Mouse (Mus musculus) ZHBTc4 (cell line): ENCODE data around the gene Mrpl20.

Experiments
- DNase-seq: peaks from one replicate; pipeline ENCODE4 v3.0.0-alpha.2; 2011; ENCODE audit warnings: low read depth, low spot score

The Mrpl20 gene

DNA sequence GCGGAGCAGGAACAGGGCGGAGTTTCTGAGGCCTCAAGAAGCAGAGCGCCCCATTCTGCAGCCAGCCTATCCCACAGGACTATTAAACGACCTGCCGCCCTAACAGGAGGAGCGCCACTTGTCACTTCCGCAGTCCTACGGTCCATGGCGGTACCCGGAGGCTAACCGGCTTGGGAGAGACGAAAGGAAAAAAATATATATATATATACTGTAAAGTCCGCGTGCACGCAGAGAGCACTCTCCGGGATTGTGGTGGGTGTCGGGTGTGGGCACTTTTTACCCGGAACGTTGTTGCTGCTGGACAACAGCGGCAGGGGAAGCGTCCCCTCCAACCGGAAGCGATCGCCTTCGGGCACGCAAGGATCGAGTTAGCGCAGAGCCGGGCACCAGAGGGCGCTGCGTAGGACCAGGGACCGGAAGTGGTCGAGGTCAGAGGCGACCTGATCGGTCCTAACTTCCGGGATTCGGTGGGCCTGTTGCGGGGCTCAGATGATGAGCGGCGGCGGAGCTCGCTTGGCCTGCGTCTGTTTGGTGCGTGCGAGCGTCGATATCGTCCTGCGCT is 28.6 kb downstream of the Mrpl20 start, which contains the start of gene Aurkaip1:
Gene Aurkaip1 (plus strand): TSS at position 68 of the 562 bp plus-strand sequence.
- DNase-seq: peak; percentile 98

DNA sequence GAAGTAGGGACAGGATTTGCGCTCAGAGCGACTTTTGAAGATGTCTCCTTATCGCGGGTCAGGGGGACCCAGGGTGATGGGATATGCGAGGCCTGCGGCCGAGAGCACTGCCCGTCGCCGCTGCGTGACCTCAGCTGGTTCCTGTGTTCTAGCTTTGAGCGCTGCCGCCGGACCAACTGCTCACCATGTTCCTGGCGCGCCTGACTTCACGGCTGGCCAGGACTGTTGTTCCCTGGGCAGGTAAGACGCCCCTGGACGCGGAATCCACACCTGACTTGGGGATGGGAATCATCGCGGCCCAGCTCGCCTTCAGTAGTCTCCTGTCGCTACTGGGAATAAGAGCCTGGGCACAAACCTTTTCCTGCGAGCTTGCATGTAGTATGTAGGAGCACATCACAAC is 29.2 kb downstream of the Mrpl20 start:
- no peak for DNase-seq

DNA sequence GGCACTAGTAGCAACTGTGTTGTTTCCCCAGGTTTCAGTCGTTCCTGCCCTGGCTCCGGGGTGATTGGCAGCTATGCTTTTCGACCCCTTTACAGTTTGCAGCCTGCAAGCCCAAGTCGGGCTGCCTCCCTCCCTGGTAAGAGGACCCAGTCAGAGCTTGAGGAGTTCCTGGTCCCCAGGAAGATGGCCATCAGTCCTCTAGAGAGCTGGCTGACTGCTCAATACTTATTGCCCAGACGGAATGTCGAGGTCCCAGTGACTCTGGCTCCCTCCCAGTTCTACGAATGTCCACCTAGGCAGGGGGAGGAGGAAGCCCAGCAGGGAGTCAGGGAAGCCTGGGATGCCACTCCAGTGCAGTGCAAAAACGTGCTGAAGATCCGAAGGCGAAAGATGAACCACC is 29.6 kb downstream of the Mrpl20 start:
- no peak for DNase-seq

DNA sequence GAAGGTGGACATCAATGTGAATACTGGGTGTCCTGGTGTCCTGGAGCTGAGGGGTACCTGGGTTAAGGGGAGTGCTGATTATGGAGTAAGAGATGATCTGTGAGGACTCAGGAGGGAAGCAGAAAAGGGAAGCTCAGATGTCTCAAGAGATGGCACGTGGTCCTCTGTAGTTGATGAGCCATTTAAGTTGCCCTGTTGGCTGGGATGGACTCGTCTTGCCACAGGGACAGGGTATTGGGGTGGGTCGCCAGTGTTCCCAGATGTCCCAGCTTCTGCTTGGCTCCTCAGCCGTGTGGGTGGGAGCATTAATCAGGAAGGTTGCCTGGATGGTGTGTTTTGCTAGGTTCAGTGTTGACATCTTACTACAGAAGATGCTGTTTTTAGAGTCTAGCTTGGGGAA is 30.6 kb downstream of the Mrpl20 start:
- DNase-seq: no peak

DNA sequence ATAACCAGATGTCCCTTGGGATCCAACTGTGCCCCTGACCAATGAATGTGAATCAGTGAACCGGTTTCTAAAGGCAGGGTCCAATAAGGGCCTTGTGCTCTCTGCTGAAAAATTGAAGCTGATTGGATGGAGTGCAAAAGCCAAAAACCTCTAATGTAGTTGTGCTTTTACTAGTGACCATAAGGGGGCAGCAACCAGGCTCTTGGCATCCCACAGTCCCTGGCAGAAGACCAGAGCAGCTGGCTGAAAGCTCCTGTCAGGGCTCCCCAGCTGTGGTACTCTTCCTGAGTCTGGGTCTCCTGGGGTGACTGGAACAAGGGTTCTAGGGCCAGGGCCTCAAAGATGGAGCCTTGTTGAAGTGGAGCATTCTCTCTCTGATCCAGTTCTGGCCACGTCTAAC is 31.2 kb downstream of the Mrpl20 start:
- DNase-seq: peak; percentile 85

DNA sequence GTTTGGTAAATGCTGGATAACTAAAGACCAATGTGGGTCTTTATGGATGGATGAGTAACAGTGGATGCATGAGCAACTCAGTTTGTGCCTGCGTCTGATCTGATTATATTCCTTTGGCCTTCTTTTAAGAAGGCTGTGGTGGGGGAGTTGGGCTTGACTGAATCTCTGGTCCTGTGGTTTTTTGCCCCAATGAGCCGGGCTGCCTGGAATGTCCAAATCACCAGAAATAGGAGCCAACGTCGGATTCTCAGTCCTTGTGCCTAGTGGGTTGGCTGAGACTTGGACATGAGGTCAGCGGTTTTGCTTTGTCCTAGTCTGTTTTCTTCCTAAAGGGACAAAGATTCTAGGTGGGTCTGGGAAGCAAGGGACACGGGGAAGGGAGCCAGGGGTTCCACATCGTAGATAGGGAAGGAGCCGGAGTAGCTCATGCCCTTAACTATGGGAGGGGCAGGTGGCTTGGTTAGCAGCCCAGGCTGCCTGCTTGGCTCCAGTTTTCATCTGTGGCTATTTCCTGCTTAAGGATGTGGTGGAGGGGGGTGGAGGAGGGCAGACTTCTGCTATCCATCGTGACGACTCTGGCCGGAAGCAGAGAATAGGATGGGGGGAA is 34.8 kb downstream of the Mrpl20 start:
- DNase-seq: no peak

DNA sequence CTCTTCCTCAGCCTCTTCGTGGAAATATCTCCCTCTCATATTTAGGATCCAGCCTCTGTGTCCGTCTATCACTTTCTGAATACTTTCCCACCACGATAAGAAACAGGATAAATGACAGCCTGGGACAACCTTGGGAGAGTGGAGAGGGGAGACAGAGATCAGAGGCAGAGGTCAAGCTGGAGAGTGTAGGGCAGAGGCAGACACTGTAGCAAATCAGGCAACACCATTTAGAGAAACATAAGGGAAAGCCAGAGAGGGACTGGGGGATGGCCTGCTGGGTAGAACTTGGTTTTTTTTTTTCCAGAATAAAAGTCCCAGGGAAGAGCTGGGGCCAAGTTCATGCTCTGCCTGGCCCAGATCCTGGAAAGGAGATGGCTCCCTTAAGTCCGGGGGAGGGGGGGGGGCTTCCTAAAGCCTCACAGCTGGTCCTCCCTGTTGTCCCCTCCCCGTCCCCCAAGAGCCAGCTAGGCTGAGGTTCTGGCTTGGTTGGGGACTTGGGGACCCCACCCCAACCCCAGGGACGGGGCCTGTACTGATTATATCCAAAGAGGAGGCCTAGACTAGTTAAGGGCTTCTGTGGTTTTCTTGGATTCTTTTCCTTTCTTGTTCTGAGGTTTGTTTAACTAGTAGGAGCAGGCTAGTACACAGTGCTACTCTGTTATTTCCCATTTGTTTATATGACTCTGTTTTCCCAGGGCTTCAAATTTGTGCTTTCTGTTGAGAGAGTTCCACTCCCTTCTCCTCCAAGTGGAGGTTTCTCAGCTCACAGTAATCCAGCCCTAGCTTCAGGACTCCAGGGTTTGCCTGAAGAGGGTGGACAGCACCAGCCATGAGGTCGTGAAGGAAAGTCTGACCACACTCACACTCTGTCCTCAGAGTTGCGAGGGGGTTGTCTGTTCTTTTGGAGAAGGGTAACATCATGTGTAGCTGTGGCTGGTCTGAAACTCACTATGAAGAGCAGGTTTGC is 35.8 kb downstream of the Mrpl20 start:
- no peak for DNase-seq

DNA sequence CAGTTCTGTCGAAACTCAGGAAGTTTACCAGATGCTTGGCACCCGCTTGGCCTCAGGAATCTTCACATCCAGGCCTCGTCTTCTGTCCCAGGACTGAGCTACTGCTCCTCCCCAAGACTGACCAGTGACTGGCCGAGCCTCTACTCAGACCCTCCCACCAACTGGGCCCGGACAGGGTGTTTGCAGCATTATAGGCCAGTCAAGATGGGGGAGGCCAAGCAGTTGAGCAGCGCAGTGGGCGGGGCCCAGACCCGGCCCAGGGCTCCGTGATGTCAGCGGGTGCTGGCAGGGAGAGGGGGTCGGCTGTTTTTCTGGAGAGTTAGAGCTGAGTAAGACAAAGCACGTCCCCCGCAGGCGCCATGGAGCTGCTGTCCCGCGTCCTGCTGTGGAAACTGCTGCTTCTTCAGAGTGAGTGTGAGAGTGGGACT is 36.8 kb downstream of the Mrpl20 start, which contains the start of gene Mxra8:
Gene Mxra8 (plus strand): TSS at position 198 of the 428 bp plus-strand sequence.
- peak; percentile 77 for DNase-seq

DNA sequence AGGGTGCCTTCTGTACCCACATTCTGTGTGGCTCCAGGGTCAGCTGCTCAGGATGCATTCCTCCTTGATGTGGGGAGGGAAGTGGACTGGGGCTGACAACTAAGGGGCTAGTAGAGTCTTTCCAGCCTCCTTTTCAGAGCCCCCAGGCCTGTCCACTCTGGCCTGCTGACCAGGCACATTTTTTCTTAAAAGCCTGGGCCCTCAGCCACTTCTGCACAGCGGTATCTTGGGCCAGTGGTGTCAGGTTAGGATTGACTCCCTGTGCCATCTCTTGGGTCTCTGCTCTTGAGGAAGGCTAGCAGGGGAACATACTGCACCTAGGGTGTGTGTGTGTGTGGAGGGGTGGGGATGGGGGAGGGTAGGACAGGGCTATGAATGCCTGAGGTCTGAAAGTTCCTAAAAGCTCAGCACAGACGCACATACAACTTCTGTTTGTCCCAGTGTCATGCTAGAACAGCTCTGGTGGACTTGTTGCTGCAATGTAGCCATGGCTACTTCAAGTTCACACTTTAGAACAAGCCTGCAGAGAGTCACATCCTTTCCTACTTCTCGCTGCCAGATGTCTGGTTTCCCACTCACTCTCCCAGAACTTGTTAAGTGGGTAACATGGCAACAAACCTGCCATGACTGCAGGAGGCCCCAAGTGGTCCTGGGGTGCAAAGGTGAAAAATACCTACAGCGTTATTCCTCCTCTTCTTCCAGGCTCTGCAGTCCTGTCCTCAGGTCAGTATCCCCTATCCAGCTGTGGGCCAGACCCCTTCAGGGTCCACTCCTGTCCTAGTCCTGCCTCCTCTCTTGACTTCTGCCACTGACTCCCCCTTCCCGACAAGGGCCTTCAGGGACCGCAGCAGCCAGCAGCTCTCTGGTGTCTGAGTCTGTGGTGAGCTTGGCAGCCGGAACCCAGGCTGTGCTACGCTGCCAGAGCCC is 37.7 kb downstream of the Mrpl20 start:
- no peak for DNase-seq

DNA sequence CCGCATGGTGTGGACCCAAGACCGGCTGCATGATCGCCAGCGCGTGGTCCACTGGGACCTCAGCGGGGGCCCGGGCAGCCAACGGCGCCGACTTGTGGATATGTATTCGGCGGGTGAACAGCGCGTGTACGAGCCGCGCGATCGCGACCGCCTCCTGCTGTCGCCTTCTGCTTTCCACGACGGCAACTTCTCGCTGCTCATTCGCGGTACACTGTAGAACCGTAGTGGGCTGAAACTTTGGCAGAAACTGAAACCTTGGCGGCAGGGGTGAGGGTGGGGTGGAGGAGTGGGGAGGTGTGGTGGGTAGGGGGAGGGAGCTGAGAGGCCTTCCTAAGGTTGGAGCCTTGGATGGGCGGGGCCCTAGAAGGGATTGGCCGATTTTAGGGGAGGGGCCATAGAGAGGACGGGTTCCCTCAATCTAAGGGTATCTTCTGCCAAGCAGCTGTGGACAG is 38.4 kb downstream of the Mrpl20 start:
- DNase-seq: peak; percentile 93

DNA sequence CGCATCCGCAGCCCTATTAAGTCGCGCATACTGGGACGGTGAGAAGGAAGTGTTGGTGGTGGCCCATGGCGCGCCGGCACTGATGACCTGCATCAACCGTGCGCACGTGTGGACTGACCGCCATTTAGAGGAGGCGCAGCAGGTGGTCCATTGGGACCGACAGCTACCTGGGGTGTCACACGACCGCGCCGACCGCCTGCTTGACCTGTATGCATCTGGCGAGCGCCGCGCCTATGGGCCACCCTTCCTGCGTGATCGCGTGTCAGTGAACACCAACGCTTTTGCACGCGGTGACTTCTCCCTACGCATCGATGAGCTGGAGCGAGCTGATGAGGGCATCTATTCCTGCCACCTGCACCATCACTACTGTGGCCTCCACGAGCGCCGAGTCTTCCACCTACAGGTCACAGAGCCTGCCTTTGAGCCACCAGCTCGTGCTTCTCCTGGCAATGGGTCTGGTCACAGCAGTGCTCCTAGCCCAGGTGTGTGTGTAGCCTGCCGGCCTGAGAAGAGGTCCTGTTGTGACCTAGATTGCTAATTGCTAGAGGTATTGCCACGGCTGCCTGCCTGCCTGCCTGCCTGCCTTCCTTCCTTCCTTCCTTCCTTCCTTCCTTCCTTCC is 39.1 kb downstream of the Mrpl20 start:
- DNase-seq: peak; percentile 57

DNA sequence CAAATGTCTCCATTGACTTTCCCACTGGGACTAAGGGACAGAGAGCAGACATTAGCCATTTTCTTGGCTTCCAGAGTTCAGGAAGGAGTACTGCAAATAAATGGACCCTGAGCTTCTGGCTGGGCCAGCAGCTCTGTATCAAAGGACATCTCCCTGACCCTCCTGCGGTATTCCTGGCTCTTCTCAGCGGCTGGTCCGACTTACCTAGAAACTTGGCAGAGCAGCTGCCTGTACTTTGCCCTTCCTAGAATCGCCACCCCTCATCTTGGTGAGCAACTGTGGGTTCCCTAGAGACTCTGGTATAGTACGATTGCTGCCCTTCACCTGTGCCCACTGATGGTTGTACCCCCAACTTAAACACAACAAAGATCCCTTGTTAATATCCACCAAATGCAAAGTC is 40.6 kb downstream of the Mrpl20 start:
- DNase-seq: no peak

DNA sequence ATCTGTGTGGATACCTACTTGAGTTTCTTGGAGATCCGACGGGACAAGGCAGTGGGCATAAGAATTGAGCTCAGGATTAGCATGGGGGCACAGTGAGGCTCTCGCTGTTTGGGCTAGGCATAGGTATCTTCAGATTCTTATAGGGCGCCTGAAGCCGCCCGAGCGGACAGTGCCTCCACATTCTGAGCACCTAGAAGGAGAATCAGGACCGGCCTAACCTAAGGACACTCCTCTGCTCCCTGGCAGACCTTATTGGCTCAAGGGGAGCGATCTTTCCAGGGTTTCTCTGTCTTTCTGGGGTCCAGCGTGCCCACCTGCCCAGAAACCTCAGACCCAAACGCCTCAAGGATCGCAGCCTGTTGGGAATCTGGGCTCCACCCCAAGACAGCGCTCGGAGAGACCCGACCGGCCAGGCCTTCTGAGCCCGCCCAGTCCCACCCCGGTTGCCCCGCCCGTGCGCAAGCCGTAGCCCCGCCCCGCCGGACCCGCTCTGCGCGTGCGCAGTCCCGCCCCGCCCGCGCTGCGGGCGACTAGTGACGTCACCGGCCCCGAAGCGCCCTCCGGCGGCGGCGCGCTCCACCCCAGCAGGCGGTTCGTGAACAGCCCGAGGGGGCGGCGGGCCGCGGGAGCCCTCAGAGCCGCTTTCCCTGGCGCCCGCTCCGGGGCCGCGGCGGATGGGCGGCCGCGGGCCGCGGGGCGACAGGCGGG is 44.3 kb downstream of the Mrpl20 start, which contains the start of gene Dvl1:
Gene Dvl1 (plus strand): TSS at position 532 of the 708 bp plus-strand sequence.
- DNase-seq: peak; percentile 92

DNA sequence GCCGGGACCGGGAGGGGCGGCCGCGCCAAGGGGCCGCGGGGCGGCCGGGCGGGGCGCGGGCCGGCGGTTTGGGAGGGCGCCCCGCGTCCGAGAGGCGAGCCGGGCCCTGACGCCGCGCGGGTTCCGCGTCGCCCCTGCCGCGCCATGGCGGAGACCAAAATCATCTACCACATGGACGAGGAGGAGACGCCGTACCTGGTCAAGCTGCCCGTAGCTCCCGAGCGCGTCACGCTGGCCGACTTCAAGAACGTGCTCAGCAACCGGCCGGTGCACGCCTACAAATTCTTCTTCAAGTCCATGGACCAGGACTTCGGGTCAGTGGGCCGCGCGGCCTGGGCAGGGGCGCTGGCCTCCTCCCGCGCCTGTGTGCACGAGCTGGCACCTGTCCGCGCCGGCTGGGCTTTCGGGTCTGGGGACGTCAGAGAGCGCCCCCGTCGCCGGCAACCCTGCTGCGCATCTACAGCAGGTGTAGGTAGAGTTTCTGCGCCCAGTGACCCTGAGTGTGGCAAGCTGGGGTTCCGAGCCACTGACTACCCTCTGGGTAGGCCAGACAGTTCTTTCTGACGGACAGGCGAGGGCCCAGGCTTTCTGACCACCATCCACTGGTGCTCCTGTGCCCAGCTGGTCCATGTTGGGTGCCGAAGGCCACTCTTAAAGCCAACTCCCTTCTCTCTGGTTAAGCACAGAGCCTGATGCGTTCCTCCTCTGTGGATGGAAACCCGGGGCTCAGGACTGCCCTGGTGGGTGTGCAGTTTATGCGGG is 45.1 kb downstream of the Mrpl20 start:
- DNase-seq: peak; percentile 46

DNA sequence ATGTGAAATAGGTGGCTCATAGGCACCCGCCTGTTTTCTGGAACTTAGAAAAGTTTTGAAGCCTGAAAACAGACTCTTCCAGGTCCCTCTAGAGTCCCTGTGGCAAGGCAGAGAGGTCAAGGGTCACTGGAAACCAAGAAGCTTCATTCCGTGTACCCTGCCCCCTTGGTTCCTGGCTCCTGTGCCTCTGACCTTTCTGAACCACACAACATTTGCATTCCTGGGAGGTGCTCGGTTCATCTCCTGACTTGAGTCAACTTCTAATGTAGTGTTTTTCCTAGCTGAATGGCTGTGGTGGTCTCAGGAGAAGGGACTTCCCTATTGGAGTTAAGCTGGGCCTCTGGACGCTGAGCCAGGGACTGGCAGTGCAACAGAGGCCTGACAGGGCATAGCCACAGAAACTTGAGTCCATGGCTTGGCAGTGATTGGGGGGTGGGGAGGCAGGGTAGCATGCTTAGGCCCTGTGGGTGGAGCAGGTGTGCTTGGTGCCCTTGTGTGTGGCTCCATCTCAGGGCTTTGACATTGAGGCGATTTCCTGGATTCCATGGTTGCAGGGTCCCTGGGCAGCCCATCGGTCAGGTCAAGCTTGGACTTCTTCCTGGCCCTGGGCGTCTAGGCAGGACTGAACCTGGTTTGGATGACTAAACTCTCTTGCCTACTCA is 45.9 kb downstream of the Mrpl20 start:
- DNase-seq: peak; percentile 31

DNA sequence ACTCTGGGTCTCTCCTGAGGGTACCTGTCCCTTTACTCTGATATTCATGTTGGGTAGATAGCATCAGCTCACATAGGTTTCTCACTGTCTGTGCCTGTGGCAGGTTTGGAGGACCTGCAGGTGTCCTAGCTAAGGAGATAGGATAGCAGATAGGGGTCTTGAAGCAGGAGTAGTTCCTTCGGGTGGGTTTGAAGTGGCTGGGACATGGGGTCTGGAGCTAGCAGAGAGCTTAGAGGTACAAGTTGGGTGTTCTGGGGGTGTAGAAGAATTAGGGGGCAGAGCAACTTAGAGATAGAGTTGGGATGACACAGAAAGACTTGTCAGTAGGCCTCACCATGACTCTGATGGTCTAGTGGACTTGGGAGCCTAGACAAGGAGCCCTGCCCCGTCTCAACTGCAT is 46.7 kb downstream of the Mrpl20 start:
- no peak for DNase-seq

DNA sequence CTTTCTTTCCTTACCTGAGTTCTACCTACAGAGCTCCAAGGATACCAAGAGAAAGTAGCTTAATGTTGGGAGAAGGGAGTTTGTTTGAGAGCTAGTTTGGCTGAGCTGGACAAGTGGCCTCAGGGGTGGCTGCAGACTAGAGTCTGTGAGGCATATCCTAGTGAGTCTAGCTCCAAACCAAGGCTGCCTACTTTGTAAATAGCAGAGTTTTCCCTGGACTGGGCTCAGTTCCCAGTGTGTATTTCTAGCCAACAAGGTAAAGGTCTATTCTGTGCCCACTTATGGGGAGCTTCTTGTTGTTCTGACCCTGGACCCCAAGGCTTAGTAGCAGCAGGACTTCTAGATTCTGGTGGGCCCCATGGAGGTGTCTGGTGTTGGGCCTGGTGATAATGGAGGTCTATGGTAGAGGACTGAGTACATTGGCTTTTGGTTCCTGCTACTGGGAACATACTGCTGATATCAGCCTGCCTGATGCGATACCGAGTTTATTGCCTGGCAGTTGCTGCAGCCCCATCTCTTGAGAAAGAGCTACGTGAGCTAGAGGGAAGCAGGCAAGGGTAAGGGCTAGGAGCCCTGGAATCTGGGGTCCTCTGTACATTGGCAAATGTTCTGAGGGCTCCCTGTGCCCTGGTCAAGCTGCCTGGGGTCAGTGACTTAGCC is 47.2 kb downstream of the Mrpl20 start:
- DNase-seq: no peak

DNA sequence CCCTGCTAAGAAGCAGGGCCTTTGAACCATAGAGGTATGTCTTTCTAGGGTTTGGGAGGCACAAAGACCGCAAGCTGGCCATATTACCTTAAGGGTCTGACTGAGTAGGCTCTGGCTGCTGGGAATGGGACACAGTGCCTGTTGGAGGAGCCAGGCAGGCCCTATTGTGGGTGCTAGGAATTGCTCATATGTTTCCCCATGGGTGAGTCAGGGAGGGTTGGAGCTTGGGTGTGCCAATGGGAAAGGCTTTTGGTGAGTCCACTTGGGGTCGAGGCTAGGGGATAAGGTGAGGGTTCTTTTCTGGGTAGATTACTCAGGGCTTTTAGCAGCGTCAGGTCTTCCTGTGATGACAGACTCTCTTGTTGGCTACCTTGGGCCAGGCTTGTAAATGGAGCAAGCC is 48.7 kb downstream of the Mrpl20 start:
- no peak for DNase-seq
